Mouse (Mus musculus): ENCODE measurements at regions not wholly inside any gene's neighbourhood (a gene's known extent, or its start where the extent isn't known, plus 50 kb on each side); places are given as distances from the start of the nearest gene placed in this dataset.

DNA sequence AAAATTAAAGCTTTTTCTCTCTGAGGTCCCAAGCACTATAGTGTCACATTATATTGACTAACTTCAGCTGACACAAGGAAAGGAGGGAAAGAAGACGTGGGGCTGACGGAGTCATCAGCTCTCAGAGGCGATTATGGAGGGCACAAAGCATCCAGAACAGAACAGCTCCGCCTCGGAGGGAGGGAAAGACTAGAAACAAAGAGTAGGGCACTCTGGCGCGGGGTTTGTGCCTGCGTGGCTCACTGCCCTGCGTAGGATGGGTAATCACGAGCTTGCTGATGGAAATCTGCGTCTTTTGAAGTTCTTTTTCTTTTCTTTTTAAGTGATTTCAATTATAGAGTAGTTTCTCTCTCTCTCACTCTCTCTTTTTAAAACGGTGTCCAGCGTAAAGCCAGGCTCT, 243.5 kb upstream of the Gm10131 start:
- no peak overlapping the region for H3K27ac ChIP-seq (ENCODE audit: control insufficient read depth, insufficient read depth, low read depth, low read length, poor library complexity)
- H3K4me3 ChIP-seq (replicated peaks; ENCODE audit: control insufficient read depth, low read depth, low read length): no peak overlapping the region
- no peak for TF ChIP-seq POLR2A (IDR thresholded peaks at IDR 0.05; ENCODE audit: borderline replicate concordance, control insufficient read depth, low read depth, low read length)
- no peak for TF ChIP-seq CTCF (IDR thresholded peaks at IDR 0.05; ENCODE audit: control insufficient read depth, insufficient read depth, low read length)
- WGBS: 80% methylated on average over 13 of the region's 13 CpGs
- H3K4me1 ChIP-seq (ENCODE audit: control insufficient read depth, insufficient read depth, low read length): no peaks in the 10 kb centered on the region

- no peak overlapping the region for H3K27ac ChIP-seq (ENCODE audit: control insufficient read depth, insufficient read depth, low read depth, low read length, poor library complexity)
- no peak overlapping the region for H3K4me3 ChIP-seq (replicated peaks; ENCODE audit: control insufficient read depth, low read depth, low read length)
- 66% methylated on average over 6 of the region's 6 CpGs for WGBS
- TF ChIP-seq CTCF (IDR thresholded peaks at IDR 0.05; ENCODE audit: control insufficient read depth, insufficient read depth, low read length) (no peak), POLR2A (IDR thresholded peaks at IDR 0.05; ENCODE audit: borderline replicate concordance, control insufficient read depth, low read depth, low read length) (no peak)
- H3K4me1 ChIP-seq (ENCODE audit: control insufficient read depth, insufficient read depth, low read length): no peaks in the 10 kb centered on the region
Observed at GRCm38 (mm10) chr8:34353140-34353855, 241.8 kb upstream of the Gm10131 start.

DNA sequence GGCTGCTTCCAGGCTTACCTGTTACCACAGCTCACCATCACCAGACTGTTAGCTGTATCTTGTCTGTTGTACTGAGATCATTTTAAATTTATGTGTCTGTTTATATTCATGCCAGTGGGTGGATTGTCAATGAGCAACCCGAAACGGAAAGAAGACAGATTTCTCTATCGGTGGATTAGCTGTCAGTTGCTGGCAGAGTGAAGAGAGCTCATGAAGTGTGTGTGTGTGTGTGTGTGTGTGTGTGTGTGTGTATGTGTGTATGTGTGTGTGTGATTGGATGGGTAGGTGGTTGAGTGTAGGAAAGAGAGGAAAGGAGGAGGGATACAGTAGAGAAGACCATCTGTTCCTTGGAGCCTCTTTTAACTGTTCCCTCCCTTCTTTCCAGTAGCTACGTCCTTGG, 223.3 kb upstream of the Gm10131 start:
- no peaks in the 10 kb centered on the region for H3K4me1 ChIP-seq (ENCODE audit: control insufficient read depth, insufficient read depth, low read length)
- 88% methylated on average over 4 of the region's 4 CpGs for WGBS
- TF ChIP-seq POLR2A (IDR thresholded peaks at IDR 0.05; ENCODE audit: borderline replicate concordance, control insufficient read depth, low read depth, low read length) (no peak), CTCF (IDR thresholded peaks at IDR 0.05; ENCODE audit: control insufficient read depth, insufficient read depth, low read length) (no peak)

GRCm38 (mm10) chr8:34331673-34332072, 220.1 kb upstream of the Gm10131 start:
- no peak overlapping the region for H3K27ac ChIP-seq (ENCODE audit: control insufficient read depth, insufficient read depth, low read depth, low read length, poor library complexity)
- no peak overlapping the region for H3K4me3 ChIP-seq (replicated peaks; ENCODE audit: control insufficient read depth, low read depth, low read length)
- 78% methylated on average over 5 of the region's 5 CpGs for WGBS
- H3K4me1 ChIP-seq (ENCODE audit: control insufficient read depth, insufficient read depth, low read length): no peaks in the 10 kb centered on the region
- TF ChIP-seq POLR2A (IDR thresholded peaks at IDR 0.05; ENCODE audit: borderline replicate concordance, control insufficient read depth, low read depth, low read length) (no peak), CTCF (IDR thresholded peaks at IDR 0.05; ENCODE audit: control insufficient read depth, insufficient read depth, low read length) (no peak)

More for the DNA sequence above, 223.3 kb upstream of the Gm10131 start:
- Histone ChIP-seq H3K4me3 (replicated peaks; ENCODE audit: control insufficient read depth, low read depth, low read length) (no peak overlapping the region), H3K27ac (ENCODE audit: control insufficient read depth, insufficient read depth, low read depth, low read length, poor library complexity) (no peak overlapping the region)

- 48% methylated on average over 15 of the region's 15 CpGs for WGBS
- no peak overlapping the region for H3K27ac ChIP-seq (ENCODE audit: control insufficient read depth, insufficient read depth, low read depth, low read length, poor library complexity)
Observed at GRCm38 (mm10) chr8:34326614-34326965, 215.1 kb upstream of the Gm10131 start.

GRCm38 (mm10) chr8:34325841-34326613, 214.5 kb upstream of the Gm10131 start:
- no peak for TF ChIP-seq POLR2A (IDR thresholded peaks at IDR 0.05; ENCODE audit: borderline replicate concordance, control insufficient read depth, low read depth, low read length)
- no peak for TF ChIP-seq CTCF (IDR thresholded peaks at IDR 0.05; ENCODE audit: control insufficient read depth, insufficient read depth, low read length)
- WGBS: 28% methylated on average over 14 of the region's 17 CpGs
- Histone ChIP-seq H3K4me3 (replicated peaks; ENCODE audit: control insufficient read depth, low read depth, low read length) (no peak overlapping the region), H3K4me1 (ENCODE audit: control insufficient read depth, insufficient read depth, low read length) (no peaks in the 10 kb centered on the region), H3K27ac (ENCODE audit: control insufficient read depth, insufficient read depth, low read depth, low read length, poor library complexity) (no peak overlapping the region; the same call in 1 of the 2 replicates)

More at GRCm38 (mm10) chr8:34326614-34326965, 215.1 kb upstream of the Gm10131 start:
- Histone ChIP-seq H3K4me3 (replicated peaks; ENCODE audit: control insufficient read depth, low read depth, low read length) (no peak overlapping the region), H3K4me1 (ENCODE audit: control insufficient read depth, insufficient read depth, low read length) (no peaks in the 10 kb centered on the region)
- TF ChIP-seq CTCF (IDR thresholded peaks at IDR 0.05; ENCODE audit: control insufficient read depth, insufficient read depth, low read length) (no peak), POLR2A (IDR thresholded peaks at IDR 0.05; ENCODE audit: borderline replicate concordance, control insufficient read depth, low read depth, low read length) (no peak)

DNA sequence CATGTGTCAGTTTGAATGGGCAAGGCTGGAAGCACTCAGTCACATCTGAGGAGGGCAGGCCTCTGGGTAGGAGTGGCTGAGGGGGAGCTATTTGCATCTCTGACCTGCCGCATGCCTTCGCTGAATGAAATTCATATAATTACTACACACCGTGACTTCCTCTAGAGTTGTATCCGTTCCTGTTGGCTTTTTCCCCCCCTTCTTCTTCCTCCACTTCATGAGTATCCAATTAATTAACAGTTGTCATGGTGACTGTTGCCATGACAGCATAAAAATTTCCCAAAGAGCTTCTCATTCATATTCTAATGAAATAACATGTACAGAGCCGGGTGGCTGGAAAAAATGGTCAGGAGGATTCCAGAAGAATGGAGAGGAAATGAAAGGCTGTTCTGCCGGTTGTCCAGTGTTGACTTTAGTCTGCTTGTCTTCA, 208.6 kb upstream of the Gm10131 start:
- Histone ChIP-seq H3K4me1 (ENCODE audit: control insufficient read depth, insufficient read depth, low read length) (no peaks in the 10 kb centered on the region), H3K27ac (ENCODE audit: control insufficient read depth, insufficient read depth, low read depth, low read length, poor library complexity) (no peak overlapping the region), H3K4me3 (replicated peaks; ENCODE audit: control insufficient read depth, low read depth, low read length) (no peak overlapping the region)
- no peak for TF ChIP-seq CTCF (IDR thresholded peaks at IDR 0.05; ENCODE audit: control insufficient read depth, insufficient read depth, low read length)
- no peak for TF ChIP-seq POLR2A (IDR thresholded peaks at IDR 0.05; ENCODE audit: borderline replicate concordance, control insufficient read depth, low read depth, low read length)
- 76% methylated on average over 6 of the region's 6 CpGs for WGBS

GRCm38 (mm10) chr8:34319719-34320118, 208.2 kb upstream of the Gm10131 start:
- no peaks in the 10 kb centered on the region for H3K4me1 ChIP-seq (ENCODE audit: control insufficient read depth, insufficient read depth, low read length)
- H3K4me3 ChIP-seq (replicated peaks; ENCODE audit: control insufficient read depth, low read depth, low read length): no peak overlapping the region
- no peak for TF ChIP-seq CTCF (IDR thresholded peaks at IDR 0.05; ENCODE audit: control insufficient read depth, insufficient read depth, low read length)
- no peak for TF ChIP-seq POLR2A (IDR thresholded peaks at IDR 0.05; ENCODE audit: borderline replicate concordance, control insufficient read depth, low read depth, low read length)
- WGBS: 81% methylated on average over 5 of the region's 5 CpGs
- no peak overlapping the region for H3K27ac ChIP-seq (ENCODE audit: control insufficient read depth, insufficient read depth, low read depth, low read length, poor library complexity)
